Mouse (Mus musculus): ENCODE measurements at regions not wholly inside any gene's neighbourhood (a gene's known extent, or its start where the extent isn't known, plus 50 kb on each side); places are given as distances from the start of the nearest gene placed in this dataset.

DNA sequence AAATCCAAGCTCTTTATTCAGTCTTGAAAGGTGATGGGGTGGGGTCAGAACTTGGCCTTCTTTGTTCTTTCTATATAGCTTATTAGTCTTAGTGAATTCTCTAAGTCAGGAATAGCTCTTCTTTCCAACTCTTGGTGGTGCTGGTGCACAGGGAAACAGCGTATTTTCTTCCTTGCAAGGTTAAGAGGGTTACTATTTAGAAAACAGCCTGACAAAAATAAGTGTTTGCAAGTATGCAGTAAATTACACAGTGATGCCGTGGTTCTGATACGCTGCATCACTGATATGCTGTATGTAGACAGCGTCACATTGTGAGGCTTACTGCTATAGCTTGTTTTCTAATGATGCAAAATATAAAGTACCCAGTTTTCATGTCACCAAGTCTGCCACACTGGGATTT, 78.1 kb upstream of the Fam98a start:
- TF ChIP-seq CTCF (IDR thresholded peaks at IDR 0.05; ENCODE audit: control insufficient read depth, insufficient read depth, insufficient replicate concordance, low read depth, low read length), result no peak
- no peak for TF ChIP-seq POLR2A (IDR thresholded peaks at IDR 0.05; ENCODE audit: control insufficient read depth, low read depth, low read length)
- no peaks in the 10 kb centered on the region for H3K4me1 ChIP-seq (ENCODE audit: control insufficient read depth, insufficient read depth, low read length)
- no peaks in the 10 kb centered on the region for H3K27me3 ChIP-seq (ENCODE audit: control insufficient read depth, insufficient read depth, low read length)
- no peak overlapping the region for H3K27ac ChIP-seq (ENCODE audit: control insufficient read depth, insufficient read depth, low read depth, low read length)
- H3K36me3 ChIP-seq (ENCODE audit: control insufficient read depth, insufficient read depth, low read length), result no peaks in the 10 kb centered on the region
- H3K4me3 ChIP-seq (ENCODE audit: control insufficient read depth, low read depth, low read length), result no peak overlapping the region

DNA sequence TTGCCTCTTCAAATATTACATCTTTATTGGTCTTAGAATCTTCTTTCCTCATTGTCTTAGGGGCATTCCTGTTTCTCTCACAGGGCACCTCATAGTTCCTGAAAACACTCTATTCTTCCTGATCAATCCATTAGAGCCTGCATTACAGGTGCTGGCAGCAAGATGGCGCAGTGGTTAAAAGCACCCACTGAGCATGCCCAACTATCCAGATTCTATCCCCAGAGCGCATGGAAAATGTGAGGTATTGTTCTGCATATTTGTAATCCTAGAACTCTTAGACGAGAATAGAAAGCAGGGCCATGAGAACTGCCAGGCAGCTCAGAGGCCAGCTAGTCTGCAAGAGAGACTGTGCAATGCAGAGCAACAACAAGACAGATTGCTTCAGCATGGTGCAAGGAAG, 67.7 kb upstream of the Fam98a start:
- H3K4me1 ChIP-seq (ENCODE audit: control insufficient read depth, insufficient read depth, low read length), result no peaks in the 10 kb centered on the region
- TF ChIP-seq POLR2A (IDR thresholded peaks at IDR 0.05; ENCODE audit: control insufficient read depth, low read depth, low read length), result no peak
- TF ChIP-seq CTCF (IDR thresholded peaks at IDR 0.05; ENCODE audit: control insufficient read depth, insufficient read depth, insufficient replicate concordance, low read depth, low read length), result no peak

DNA sequence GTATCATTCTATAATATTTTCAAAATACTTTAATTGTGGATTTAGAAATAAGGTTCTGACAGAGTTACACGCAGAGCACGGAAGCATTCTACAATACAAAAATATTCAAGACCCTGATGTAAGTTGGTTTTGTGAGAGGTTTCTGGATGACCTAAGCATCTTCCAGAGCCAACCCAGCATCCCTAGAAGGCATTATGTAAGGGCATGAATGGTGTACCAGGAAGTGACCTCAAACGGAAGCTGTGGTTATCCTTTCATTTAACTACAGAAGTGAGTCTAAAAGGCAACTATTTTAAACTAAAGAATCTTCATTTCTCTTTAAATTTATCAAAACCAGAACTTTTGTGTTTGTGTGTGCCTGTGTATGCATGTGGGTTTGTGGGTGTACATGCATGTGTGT, 66.8 kb upstream of the Fam98a start:
- H3K4me3 ChIP-seq (ENCODE audit: control insufficient read depth, low read depth, low read length), result no peak overlapping the region
- H3K36me3 ChIP-seq (ENCODE audit: control insufficient read depth, insufficient read depth, low read length), result no peaks in the 10 kb centered on the region
- TF ChIP-seq CTCF (IDR thresholded peaks at IDR 0.05; ENCODE audit: control insufficient read depth, insufficient read depth, insufficient replicate concordance, low read depth, low read length), result no peak
- no peak for TF ChIP-seq POLR2A (IDR thresholded peaks at IDR 0.05; ENCODE audit: control insufficient read depth, low read depth, low read length)
- no peaks in the 10 kb centered on the region for H3K4me1 ChIP-seq (ENCODE audit: control insufficient read depth, insufficient read depth, low read length)
- no peaks in the 10 kb centered on the region for H3K27me3 ChIP-seq (ENCODE audit: control insufficient read depth, insufficient read depth, low read length)
- no peak overlapping the region for H3K27ac ChIP-seq (ENCODE audit: control insufficient read depth, insufficient read depth, low read depth, low read length)

More for the DNA sequence above, 67.7 kb upstream of the Fam98a start:
- Histone ChIP-seq H3K4me3 (ENCODE audit: control insufficient read depth, low read depth, low read length) (no peak overlapping the region), H3K36me3 (ENCODE audit: control insufficient read depth, insufficient read depth, low read length) (no peaks in the 10 kb centered on the region), H3K27me3 (ENCODE audit: control insufficient read depth, insufficient read depth, low read length) (no peaks in the 10 kb centered on the region), H3K27ac (ENCODE audit: control insufficient read depth, insufficient read depth, low read depth, low read length) (no peak overlapping the region)

DNA sequence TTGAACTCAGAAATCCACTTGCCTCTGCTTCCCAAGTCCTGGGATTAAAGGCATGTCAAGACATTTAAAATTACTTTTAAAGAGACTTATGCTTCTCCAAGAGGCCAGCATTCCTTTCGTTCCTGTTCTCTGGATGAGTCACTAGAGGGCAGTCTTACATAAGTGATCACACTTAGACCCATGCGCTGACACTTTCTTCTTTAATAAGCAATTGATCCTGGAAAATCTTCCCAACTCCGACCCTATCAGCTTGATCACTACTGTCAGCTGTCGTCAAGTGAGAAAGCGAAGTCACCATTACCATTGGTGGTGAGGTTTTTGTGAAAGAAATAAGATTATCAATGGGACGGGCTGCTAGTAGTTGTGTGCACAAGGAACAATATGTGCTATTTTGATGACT, 65.5 kb upstream of the Fam98a start:
- Histone ChIP-seq H3K36me3 (ENCODE audit: control insufficient read depth, insufficient read depth, low read length) (no peaks in the 10 kb centered on the region), H3K27me3 (ENCODE audit: control insufficient read depth, insufficient read depth, low read length) (no peaks in the 10 kb centered on the region), H3K27ac (ENCODE audit: control insufficient read depth, insufficient read depth, low read depth, low read length) (no peak overlapping the region), H3K4me1 (ENCODE audit: control insufficient read depth, insufficient read depth, low read length) (no peaks in the 10 kb centered on the region), H3K4me3 (ENCODE audit: control insufficient read depth, low read depth, low read length) (no peak overlapping the region)
- TF ChIP-seq POLR2A (IDR thresholded peaks at IDR 0.05; ENCODE audit: control insufficient read depth, low read depth, low read length) (no peak), CTCF (IDR thresholded peaks at IDR 0.05; ENCODE audit: control insufficient read depth, insufficient read depth, insufficient replicate concordance, low read depth, low read length) (no peak)

DNA sequence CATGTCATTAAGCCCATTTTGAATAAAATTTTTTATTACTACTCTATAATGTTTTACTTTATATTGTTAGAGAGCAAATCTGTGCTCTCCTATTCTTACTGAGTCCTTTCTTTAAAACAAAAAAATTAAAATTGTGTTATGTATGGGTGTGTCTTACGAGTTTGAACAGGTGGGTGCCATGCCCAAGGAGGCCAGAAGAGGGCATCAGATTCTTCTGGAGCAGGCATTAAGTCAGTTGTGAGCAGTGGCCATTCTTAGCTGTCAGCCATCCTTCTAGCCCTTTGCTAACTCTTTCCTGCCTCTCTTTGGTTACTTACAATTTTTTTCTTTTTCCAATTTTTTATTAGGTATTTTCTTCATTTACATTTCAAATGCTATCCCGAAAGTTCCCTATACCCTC, 63.6 kb upstream of the Fam98a start:
- Histone ChIP-seq H3K27ac (ENCODE audit: control insufficient read depth, insufficient read depth, low read depth, low read length) (no peak overlapping the region), H3K4me3 (ENCODE audit: control insufficient read depth, low read depth, low read length) (no peak overlapping the region), H3K36me3 (ENCODE audit: control insufficient read depth, insufficient read depth, low read length) (no peaks in the 10 kb centered on the region), H3K27me3 (ENCODE audit: control insufficient read depth, insufficient read depth, low read length) (no peaks in the 10 kb centered on the region), H3K4me1 (ENCODE audit: control insufficient read depth, insufficient read depth, low read length) (no peaks in the 10 kb centered on the region)
- TF ChIP-seq CTCF (IDR thresholded peaks at IDR 0.05; ENCODE audit: control insufficient read depth, insufficient read depth, insufficient replicate concordance, low read depth, low read length), result peak; percentile 28; the same call in 1 of the 2 replicates
- no peak for TF ChIP-seq POLR2A (IDR thresholded peaks at IDR 0.05; ENCODE audit: control insufficient read depth, low read depth, low read length)

DNA sequence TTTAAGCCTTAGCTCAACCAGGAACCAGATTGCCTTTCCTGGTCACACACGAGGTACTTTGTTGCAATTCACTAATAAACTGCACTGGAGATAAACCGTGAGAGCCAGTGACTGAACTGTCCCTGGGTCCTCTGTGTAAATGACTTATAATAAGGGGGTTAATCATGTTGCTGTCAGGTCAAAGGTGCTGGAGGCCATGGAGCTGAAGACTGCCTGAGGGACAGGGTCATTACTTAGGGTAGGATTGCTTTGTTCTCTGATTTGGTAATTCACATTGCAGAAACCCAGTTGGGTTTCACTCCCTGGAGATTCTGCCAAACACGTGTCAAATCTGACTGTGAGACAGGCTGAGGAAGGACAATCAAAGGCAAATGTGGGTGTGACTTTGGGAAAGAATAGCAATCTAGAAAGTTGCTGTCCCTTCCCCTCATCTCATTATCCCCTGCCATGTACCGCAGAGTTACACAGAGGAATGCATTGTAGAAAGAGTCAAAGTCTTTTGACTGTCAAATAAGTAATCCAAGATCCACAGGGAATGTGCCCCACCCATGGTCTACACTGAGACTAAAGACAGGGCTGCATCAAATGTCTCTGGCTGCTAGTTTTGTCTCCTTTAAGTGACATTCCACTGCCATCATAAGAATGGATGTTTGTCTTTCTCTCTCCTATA, 51.8 kb upstream of the Fam98a start:
- no peaks in the 10 kb centered on the region for H3K27me3 ChIP-seq (ENCODE audit: control insufficient read depth, insufficient read depth, low read length)
- no peak overlapping the region for H3K27ac ChIP-seq (ENCODE audit: control insufficient read depth, insufficient read depth, low read depth, low read length)
- H3K36me3 ChIP-seq (ENCODE audit: control insufficient read depth, insufficient read depth, low read length), result no peaks in the 10 kb centered on the region
- peaks cover 4% of the 10 kb centered on the region; the same call in 1 of the 2 replicates for H3K4me1 ChIP-seq (ENCODE audit: control insufficient read depth, insufficient read depth, low read length)
- no peak for TF ChIP-seq CTCF (IDR thresholded peaks at IDR 0.05; ENCODE audit: control insufficient read depth, insufficient read depth, insufficient replicate concordance, low read depth, low read length)
- TF ChIP-seq POLR2A (IDR thresholded peaks at IDR 0.05; ENCODE audit: control insufficient read depth, low read depth, low read length), result no peak
- H3K4me3 ChIP-seq (ENCODE audit: control insufficient read depth, low read depth, low read length), result no peak overlapping the region

All from testis, adult 2 months (tissue).